Mouse (Mus musculus): Measurements from ENCODE around the gene Arhgdia. TPM values are rescaled to one million over a fixed set of nuclear protein-coding genes. Genes with fewer than 3 reads are reported as not detected.

Gene Arhgdia
- polyA plus RNA-seq, 2 experiments = 172 to 191 TPM

- Histone ChIP-seq H3K4me1 (replicated peaks; ENCODE audit: control insufficient read depth in 2 of 2, insufficient read depth in 2 of 2, low read length in 1 of 2) (peaks cover 14 to 22% of the 10 kb centered on the region in 2 experiments), H3K4me3 (ENCODE audit: insufficient read depth in 1 of 2, low read depth in 2 of 2, low read length in 2 of 2) (no peak overlapping the region), H3K27ac (no peak overlapping the region), H3K27me3 (ENCODE audit: control insufficient read depth, insufficient read depth, low read length) (no peaks in the 10 kb centered on the region), H3K9ac (replicated peaks) (no peak overlapping the region), H3K9me3 (ENCODE audit: control insufficient read depth, low read length) (no peaks in the 10 kb centered on the region), H3K4me2 (ENCODE audit: low read depth) (no peak overlapping the region), H3K36me3 (replicated peaks; ENCODE audit: control insufficient read depth, insufficient read depth, low read depth) (no peaks in the 10 kb centered on the region)
- 62% methylated on average over 5 of the region's 5 CpGs for WGBS (ENCODE audit: insufficient replicate concordance)
- TF ChIP-seq EP300 (IDR thresholded peaks at IDR 0.05; ENCODE audit: low read depth) (no peak), CTCF (IDR thresholded peaks at IDR 0.05; ENCODE audit: low read depth) (no peak)
- ATAC-seq (ENCODE audit: insufficient read depth) (no peak), DNase-seq (ENCODE audit: low read depth in 3 of 3, low spot score in 3 of 3) (no peak)
Observed at GRCm38 (mm10) chr11:120552736-120553135, 28.7 kb downstream of the Arhgdia start.

DNA sequence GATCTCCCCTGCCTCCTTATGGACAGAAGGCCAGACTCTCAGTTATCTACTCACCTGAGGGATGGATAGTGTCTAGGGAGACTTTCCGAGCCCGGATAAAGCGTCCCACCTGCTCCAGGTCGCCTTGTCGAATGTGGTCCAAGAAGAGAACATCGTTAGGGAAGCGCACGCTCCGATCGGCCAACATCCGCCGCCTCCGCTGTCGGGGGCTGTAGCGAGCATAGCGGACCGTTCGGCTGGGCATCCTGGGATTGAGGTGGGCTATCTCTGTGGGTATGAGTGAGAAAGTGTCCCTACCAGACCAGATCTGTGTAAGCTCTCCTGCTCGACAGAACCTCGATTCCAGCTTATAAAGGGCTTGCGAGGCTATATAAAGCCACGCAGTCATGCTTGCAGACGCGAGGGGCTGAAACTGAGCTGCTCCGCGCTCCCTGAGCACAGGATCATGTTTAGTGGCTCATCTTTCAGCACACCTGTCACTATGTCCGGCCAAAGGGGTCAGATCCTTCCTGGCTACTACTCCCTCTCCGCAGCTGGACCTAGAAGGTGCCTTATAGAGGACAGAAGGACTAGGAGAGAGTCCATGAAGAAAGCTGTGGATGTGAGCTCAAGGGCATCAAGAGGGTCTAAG is 30.5 kb downstream of the Arhgdia start, which contains the start of gene Ppp1r27:
Gene Ppp1r27 (minus strand): TSS at position 323 of the 631 bp plus-strand sequence.
- Histone ChIP-seq H3K4me2 (ENCODE audit: low read depth) (peak within 1 kb of the TSS; percentile 73), H3K9me3 (ENCODE audit: control insufficient read depth, low read length) (no peaks in the 10 kb centered on the region), H3K4me1 (replicated peaks; ENCODE audit: control insufficient read depth in 2 of 2, insufficient read depth in 2 of 2, low read length in 1 of 2) (peaks cover 14 to 26% of the 10 kb centered on the region in 2 experiments), H3K4me3 (ENCODE audit: insufficient read depth in 1 of 2, low read depth in 2 of 2, low read length in 2 of 2) (peak within 1 kb of the TSS; percentile 55 to 82), H3K36me3 (replicated peaks; ENCODE audit: control insufficient read depth, insufficient read depth, low read depth) (no peaks in the 10 kb centered on the region), H3K27me3 (ENCODE audit: control insufficient read depth, insufficient read depth, low read length) (no peaks in the 10 kb centered on the region), H3K9ac (replicated peaks) (peak within 1 kb of the TSS; percentile 2), H3K27ac (no peak within 1 kb of the TSS)
- no peak for DNase-seq (ENCODE audit: low read depth in 3 of 3, low spot score in 3 of 3)
- 89% methylated on average over 28 of the region's 28 CpGs for WGBS (ENCODE audit: insufficient replicate concordance)
- TF ChIP-seq EP300 (IDR thresholded peaks at IDR 0.05; ENCODE audit: low read depth) (no peak), CTCF (IDR thresholded peaks at IDR 0.05; ENCODE audit: low read depth) (no peak)
- no peak for ATAC-seq (ENCODE audit: insufficient read depth)

- H3K4me1 ChIP-seq (replicated peaks; ENCODE audit: control insufficient read depth in 2 of 2, insufficient read depth in 2 of 2, low read length in 1 of 2) = peaks cover 14 to 26% of the 10 kb centered on the region in 2 experiments
- no peaks in the 10 kb centered on the region for H3K36me3 ChIP-seq (replicated peaks; ENCODE audit: control insufficient read depth, insufficient read depth, low read depth)
- H3K9ac ChIP-seq (replicated peaks) = peak overlapping the region; percentile 2
- 67% methylated on average over 11 of the region's 11 CpGs for WGBS (ENCODE audit: insufficient replicate concordance)
- H3K9me3 ChIP-seq (ENCODE audit: control insufficient read depth, low read length) = no peaks in the 10 kb centered on the region
- peak overlapping the region; percentile 55 to 82 for H3K4me3 ChIP-seq (ENCODE audit: insufficient read depth in 1 of 2, low read depth in 2 of 2, low read length in 2 of 2)
- H3K4me2 ChIP-seq (ENCODE audit: low read depth) = peak overlapping the region; percentile 73
- DNase-seq (ENCODE audit: low read depth in 3 of 3, low spot score in 3 of 3) (no peak), ATAC-seq (ENCODE audit: insufficient read depth) (no peak)
- TF ChIP-seq EP300 (IDR thresholded peaks at IDR 0.05; ENCODE audit: low read depth) = no peak
- no peak for TF ChIP-seq CTCF (IDR thresholded peaks at IDR 0.05; ENCODE audit: low read depth)
- H3K27ac ChIP-seq = no peak overlapping the region
- H3K27me3 ChIP-seq (ENCODE audit: control insufficient read depth, insufficient read depth, low read length) = no peaks in the 10 kb centered on the region
Observed at GRCm38 (mm10) chr11:120549986-120550809, 31.2 kb downstream of the Arhgdia start.

DNA sequence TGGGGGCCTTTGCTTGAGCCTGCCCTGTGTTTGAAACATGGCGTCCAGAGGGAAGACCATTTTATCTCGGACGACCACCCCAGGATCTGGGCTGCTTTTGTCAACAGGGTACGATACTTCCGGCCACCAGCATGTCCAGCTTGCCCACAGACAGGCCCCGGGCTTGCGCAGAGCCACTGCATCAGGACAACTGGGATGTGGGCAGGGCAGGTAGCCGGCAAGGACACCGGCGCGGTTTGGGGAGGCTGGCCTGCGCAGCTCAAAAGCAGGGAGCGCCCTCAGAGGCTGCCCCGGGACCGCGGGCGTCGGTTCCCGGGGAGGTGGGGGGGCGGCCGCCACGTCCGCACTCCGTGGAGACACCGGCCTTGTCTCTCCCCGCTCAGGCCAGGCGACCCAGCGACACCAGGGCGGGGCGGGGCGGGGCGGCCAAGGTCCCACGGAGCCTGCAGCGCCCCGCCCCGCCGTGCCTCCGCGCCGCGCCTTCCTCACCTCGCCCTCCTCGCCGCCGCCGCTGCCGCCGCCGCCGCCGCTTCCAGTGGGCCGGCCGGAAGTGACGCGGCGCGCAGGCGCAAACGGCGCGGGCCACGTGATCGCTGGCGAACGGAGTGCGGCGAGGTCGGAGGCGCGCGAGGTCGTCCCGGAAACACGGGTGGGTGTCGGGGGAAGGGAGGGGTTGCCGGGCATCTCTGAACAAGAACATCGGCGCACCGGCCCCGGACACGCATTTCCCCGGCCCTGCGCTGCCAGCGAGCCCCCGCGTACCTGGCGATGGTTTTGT is 32.1 kb downstream of the Arhgdia start, which contains the start of gene Mcrip1:
Gene Mcrip1 (minus strand): TSS at position 560 of the 778 bp plus-strand sequence.
- peak; percentile 93 for ATAC-seq (ENCODE audit: insufficient read depth)
- TF ChIP-seq CTCF (IDR thresholded peaks at IDR 0.05; ENCODE audit: low read depth) (no peak), EP300 (IDR thresholded peaks at IDR 0.05; ENCODE audit: low read depth) (no peak)
- Histone ChIP-seq H3K9ac (replicated peaks) (peak within 1 kb of the TSS; percentile 94), H3K9me3 (ENCODE audit: control insufficient read depth, low read length) (no peaks in the 10 kb centered on the region), H3K36me3 (replicated peaks; ENCODE audit: control insufficient read depth, insufficient read depth, low read depth) (no peaks in the 10 kb centered on the region), H3K4me3 (ENCODE audit: insufficient read depth in 1 of 2, low read depth in 2 of 2, low read length in 2 of 2) (peak within 1 kb of the TSS; percentile 60 to 82), H3K4me1 (replicated peaks; ENCODE audit: control insufficient read depth in 2 of 2, insufficient read depth in 2 of 2, low read length in 1 of 2) (peaks cover 14 to 25% of the 10 kb centered on the region in 2 experiments), H3K4me2 (ENCODE audit: low read depth) (peak within 1 kb of the TSS; percentile 73), H3K27ac (peak within 1 kb of the TSS; percentile 87), H3K27me3 (ENCODE audit: control insufficient read depth, insufficient read depth, low read length) (no peaks in the 10 kb centered on the region)
- under 1% methylated on average over 73 of the region's 87 CpGs for WGBS (ENCODE audit: insufficient replicate concordance)
- DNase-seq (ENCODE audit: low read depth in 3 of 3, low spot score in 3 of 3) = peak; percentile 80 to 86 (median 84)

Data from liver, embryonic 14.5 days (tissue).